Mouse (Mus musculus): ENCODE data around the gene Lemd1.
"Not testable (repeated sequence)": the region's sequence is repeated elsewhere in the genome, so short reads cannot be mapped to it uniquely, and the experiment has no call there.

Gene Lemd1

DNA sequence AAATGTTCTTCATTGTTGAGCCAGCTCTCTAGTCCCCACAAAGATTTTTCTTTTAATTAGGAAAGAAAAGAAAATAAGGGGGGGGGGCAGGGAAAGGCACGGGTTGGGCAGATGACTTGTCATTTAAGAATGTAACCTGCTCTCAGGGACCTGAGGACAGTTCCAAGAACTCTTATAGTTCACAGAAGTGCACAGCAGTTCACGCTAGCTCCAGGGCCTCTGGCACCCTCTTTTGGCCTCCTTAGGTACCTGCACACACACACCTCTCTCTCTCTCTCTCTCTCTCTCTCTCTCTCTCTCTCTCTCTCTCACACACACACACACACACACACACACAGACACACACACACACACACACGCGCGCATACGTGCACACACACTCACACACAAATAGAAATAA, 63.2 kb downstream of the Lemd1 start:
- no peak for DNase-seq (ENCODE audit: low spot score)

DNA sequence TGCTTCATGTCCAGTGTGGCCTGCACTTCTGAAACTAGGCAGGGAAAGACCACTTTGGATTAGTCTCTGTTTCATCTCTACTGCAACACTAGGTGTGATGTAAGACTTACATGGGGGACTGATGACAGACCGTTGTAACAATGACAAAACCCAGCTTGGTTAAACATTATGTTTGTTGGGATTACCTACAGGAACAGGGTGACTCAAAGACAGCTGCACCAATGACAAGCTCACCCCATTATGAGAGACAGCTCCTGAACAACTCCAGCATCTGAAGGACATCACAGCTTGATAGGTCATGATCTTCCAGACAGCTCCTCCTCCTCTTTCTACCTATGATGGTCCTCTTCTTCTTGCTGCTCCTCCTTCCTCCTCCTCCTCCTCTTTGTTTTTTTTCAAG, 69.1 kb downstream of the Lemd1 start:
- DNase-seq (ENCODE audit: low spot score): no peak

DNA sequence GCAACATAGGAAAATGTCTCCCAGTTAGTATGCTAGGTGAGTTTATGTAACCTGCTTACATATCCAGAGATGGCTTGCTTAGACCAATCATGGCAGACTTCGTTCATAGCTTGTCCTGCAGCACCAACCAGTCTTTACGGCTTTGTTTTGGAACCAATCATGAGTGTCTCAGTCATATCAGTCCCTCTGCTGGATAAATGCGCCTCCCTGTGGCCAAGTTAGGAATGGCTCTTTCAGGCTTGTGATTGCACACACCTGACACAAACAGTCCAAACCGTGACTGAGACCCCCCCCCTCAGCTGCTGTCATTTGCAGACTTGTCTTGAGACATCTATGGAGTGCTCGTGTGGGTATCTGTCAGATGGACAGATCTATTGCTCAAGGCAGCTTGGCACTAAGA, 69.8 kb downstream of the Lemd1 start:
- no peak for DNase-seq (ENCODE audit: low spot score)

DNA sequence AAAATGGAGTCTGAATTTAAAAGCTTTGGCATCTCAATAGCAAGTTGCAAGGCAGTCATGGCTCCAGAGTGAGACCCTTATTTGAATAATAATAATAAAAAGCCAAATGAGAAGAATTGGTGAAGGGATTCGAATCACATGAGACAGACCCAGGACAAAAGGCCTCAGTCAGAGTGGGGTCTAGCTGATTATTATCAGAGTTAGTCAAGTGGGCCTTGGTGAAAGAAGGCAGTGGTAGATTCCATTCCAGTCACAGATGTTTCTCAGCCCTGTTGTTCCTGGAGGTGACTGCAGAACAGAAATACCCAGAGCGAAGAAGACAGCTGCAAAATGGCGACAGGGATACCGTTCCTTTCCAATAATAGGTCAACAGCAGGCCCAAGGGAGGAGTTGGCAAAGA, 72.4 kb downstream of the Lemd1 start:
- DNase-seq (ENCODE audit: low spot score): no peak

DNA sequence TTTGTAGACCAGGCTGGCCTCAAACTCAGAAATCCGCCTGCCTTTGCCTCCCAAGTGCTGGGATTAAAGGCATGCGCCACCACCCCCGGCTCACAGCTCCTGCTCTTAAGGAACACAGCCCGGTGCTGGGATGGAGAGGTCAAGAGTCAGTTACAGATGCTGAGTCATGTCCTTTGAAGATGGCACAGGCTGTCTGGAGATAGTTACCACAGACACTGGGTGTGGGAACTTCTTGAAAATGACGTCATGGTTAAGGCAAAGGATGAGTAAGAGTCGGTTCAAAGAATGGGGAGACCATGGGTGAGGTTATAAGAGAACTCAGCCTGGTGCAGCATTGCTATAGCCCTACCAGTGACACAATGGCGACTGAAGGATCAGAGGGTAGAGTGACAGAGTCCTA, 73.3 kb downstream of the Lemd1 start:
- DNase-seq (ENCODE audit: low spot score): no peak

DNA sequence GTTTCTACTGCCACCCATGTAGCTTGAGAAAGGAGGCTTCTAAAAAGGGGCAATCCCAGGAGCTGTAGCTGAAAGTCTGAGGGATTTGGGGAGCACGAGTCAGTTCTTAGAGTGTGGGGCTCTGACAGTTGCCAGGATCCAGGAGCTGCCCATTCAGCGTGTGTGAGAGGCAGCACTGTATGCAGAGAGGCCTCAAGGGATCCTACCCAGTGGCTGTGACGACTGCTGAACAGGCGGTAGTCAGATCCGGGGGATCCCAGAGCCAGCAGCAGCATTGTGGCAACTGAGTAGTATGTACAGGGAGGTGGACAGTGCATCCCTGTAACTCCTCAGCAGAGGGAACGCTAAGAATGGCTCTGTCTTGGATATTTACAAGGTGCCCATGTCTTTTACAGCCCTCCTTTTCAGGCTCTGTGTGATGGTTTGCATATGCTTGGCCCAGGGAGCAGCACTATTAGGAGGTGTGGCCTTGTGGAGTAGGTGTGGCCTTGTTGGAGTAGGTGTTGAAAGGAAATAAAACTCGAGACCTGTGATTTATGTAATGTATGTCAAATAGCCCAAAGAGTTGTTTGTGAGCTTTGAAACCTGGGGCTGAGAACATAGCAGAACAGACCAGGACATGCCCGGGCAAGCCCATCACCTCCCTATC, 74.1 kb downstream of the Lemd1 start:
- DNase-seq (ENCODE audit: low spot score): no peak

DNA sequence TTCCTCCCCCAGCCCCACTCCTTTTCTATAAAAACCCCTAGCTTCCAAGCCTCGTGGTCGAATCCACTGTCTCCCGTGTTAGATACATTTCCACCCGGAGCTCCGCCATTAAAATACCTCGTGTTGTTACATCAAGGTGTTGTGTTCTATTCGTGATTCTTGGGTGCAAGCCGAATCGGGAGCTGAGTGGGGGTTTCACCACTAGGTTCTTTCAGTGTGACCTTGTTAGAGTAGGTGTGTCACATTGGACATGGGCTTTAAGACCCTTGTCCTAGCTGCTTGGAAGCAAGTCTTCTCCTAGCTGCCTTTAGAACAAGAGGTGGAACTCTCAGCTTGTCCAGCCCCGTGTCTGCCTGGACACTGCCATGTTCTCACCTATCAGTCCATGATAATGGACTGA, 74.7 kb downstream of the Lemd1 start:
- DNase-seq (ENCODE audit: low spot score): no peak

DNA sequence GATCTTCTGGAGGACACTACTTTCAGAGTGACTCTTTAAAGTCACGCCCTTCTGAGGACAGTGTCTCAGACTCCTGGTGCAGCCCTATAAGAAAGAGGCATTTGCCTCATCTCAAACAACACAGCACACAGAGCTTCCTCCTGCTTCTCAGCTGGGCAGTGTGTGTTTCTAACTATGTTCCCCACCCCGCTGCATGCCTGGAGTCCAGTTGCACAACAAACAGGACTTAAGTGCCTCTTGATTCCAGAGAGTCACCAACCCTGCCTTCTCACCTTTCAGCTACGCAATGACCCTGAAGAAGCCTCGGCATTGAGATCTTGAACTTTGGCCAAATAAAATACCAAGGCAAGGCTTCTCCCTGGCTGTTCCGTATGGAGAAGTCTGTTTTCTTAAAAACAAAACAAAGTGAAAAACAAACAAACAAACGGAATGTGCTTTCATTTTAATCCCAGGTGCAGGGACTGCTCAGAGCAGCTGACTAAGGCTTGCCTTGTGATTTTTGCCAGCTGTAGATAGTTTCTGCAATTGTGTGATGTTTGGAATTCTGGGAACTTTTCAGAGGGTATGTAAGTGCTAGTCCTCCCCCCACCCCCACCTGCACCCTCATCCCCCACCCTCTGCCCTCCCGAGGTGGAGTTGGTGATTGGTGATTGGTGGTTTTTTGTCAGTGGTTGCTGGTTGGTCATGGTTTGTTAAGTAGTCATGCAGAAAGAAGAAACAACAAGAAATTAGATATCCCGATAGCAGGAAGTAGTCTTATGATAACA, 75.7 kb downstream of the Lemd1 start:
- no peak for DNase-seq (ENCODE audit: low spot score)

DNA sequence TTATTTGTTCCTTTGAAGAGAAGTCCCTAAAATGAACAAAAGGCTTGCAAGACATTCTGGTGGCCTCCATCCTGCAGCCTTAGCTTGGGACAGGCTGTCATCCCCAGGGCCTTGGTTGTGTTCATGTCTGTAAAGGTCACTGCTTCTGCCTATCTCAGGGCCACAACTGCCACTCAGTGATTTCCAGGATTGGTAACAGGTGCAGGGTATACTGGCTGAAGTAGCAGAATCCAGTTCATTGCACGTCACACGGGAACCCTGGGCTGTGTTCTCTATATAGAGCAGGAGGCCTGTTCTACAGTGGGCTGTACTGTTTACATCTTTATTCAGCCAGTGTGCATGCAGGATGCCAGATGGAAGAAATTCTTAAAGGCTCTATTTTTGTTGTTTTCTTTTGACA, 76.7 kb downstream of the Lemd1 start:
- no peak for DNase-seq (ENCODE audit: low spot score)

DNA sequence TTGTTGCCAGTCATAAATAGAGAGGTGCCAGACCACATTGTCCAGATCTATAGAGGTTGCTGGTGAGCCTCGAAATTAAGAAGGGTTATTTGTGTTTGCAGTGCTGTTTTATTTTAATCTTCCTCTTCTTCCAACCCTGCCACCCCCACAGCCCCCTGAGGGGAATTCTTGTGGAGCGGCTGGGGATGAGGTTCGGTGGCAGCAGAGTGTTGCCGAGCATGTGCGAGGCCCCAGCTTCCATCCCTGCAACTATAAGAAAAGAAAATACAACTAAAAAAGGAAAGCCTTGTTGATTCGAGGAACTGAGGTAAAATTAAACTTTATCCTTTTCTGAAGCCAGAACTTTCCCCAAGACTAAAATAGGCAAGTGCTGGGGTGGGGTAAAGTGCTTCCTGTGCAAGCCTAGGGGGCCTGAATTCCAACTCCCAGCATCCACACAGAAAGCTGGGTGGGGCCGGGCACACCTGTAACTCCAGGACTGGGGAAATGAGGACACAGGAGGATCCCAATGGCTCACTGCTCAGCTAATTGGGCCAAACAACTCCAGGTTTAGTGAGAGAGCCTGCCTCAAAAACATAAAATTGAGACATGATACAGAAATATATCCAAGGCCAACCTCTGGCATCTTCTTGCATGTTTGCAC, 77.3 kb downstream of the Lemd1 start:
- no peak for DNase-seq (ENCODE audit: low spot score)

DNA sequence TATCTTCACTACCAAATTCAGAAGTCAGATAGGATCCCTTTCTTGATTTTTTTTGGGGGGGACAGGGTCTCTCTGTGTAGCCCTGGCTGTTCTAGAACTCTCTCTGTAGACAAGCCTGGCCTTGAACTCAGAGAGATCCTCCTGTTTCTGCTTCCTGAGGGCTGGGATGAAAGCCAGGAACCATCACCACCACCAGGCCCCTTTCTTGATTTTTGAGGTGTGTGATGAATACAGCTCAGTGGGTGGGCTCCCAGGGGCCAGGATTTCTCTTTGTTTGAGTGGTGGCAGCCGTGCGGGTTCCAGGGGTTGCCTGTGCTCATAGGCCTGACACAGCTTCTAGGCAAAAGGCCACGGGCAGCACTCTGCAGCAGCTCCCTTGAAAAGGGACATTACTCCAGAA, 80.0 kb downstream of the Lemd1 start:
- no peak for DNase-seq (ENCODE audit: low spot score)

DNA sequence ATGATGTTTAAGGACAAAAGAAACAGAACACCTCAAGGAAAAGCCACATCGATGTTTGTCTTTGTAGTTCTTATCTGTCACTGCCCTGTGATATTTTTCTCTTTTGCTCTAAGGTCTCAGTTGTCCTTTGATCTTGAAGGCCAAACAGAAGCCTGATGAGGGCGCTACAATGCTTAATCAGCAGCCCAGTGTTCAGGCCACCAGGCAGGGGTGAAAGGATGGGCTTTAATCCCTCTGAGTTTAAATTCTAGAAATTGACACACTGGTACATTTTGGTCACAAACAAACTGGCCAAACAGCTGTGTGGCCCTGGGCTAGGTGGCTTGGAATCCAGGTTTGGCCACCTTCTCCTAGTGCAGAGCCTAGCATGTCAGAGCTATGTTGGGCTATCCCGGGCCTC, 85.5 kb downstream of the Lemd1 start:
- no peak for DNase-seq (ENCODE audit: low spot score)

DNA sequence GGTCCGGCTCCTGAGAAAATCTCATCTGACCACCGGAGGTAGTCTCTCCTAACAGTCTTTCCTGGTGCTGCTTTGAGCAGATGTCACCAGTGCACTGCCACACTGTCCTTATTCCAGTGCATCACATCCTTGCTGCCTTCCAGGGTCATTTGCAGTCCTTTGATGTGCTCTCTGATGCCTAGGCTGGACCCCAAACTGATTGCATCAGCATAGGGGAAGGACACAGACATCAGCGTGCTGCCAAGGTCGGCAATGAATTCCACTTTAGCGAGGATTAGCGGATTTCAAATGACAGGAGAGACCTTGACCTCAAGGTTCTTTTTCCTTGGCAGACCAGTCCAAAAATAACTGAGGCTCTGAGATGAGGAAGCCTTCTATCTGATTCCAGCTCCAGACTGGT, 85.9 kb downstream of the Lemd1 start:
- DNase-seq (ENCODE audit: low spot score): no peak

DNA sequence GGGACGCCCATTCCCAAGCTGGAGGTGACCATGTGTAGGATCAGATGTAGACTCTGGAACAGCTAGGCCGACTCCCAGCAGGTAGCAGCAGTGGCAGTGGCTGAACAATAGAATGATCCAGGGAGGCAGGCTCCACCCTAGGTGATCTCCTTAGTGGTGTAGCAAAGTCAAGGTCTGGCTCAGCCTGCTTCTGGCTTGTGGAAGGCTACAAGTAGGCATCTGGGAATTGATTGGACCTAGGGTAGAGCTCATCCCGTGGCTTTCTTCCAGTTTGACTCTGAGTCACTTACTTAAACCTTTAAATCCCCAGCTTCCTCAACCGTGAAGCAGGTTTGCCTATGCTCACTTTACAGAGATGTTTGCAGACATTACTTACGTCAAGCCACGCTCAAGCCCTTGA, 89.4 kb downstream of the Lemd1 start:
- DNase-seq (ENCODE audit: low spot score): not testable (repeated sequence)

DNA sequence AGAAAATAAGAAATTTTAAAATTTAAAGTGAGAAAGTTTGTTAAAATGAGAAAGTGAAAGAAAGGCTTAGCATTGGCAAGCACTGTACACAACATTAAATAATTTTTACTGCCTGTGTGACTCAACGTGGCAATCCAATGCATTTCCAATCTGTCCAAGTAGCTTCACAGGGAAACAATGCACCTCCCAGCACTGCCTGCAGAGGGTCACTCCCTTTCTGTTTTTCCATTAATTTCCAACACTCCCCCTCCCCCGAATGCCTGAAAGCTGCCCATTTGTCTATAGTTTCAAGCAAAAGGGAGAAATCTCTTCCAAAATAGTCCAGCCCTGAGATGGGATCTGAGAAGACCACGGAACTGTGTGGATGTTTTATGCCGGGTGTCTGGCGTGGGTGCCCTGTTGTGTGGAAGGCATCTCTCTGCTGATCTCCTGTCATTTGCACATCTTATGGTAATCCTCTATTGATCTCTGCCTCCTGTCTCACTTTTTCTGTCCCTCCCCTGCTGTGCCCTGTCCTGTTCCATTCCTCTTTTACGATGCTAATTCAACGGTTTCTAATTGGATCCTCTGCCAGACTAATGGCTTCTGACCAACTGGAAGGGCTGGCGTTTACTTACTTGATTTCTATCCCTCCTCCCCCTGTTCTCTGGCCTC, 90.4 kb downstream of the Lemd1 start:
- no peak for DNase-seq (ENCODE audit: low spot score)

DNA sequence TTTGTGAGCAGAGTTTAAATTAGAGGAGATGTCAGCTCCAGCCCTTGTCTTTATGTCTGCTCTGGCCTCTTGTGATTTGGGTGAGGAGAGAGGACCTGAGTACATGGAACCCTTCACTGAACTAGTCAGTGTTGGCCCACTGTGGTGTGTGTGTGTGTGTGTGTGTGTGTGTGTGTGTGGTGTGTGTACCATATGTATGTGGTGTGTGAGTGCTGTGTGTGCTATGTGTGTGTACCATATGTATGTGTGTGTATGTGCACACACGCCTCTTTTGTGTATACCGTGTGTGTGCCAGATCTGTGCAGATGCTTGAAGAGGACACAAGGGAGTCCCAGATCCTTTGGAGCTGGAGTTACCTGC, 90.9 kb downstream of the Lemd1 start:
- DNase-seq (ENCODE audit: low spot score): no peak

DNA sequence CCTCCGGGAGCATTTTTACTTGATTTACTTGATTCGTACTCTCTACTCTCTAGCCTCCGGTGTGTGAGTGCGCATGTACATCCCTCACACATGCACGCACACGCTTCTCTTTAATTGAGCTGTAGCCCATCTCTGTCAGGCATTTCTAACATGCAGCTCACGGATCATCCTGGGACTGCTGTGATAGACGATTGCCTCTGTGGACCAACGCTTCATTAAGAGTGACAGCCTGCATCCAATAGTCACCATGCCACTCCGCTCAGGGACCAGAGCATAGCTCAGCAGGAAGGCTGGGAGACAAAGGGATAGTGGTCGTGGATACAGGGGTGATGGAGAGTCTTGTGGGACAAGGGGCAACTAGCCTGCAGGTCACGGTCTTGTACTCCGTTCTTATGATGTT, 91.8 kb downstream of the Lemd1 start:
- no peak for DNase-seq (ENCODE audit: low spot score)

DNA sequence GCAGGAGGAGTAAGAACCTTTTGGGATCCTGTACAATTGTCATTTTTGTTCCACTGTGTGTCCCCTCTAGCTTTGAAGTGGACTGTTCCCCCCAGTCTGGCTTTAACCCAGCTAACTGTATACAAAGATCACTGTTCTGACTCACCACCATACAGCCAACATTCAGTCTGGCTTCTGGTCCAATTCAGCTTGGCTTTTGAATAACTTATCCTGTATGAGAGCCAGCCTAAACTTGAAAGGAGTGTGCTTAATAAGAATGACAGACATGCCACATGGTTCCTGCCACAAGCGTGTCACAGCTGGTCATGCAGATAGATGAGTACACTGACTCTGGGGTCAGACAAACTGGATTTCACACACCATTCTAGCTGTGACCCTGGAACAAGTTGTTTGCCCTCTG, 95.5 kb downstream of the Lemd1 start:
- DNase-seq (ENCODE audit: low spot score): no peak

DNA sequence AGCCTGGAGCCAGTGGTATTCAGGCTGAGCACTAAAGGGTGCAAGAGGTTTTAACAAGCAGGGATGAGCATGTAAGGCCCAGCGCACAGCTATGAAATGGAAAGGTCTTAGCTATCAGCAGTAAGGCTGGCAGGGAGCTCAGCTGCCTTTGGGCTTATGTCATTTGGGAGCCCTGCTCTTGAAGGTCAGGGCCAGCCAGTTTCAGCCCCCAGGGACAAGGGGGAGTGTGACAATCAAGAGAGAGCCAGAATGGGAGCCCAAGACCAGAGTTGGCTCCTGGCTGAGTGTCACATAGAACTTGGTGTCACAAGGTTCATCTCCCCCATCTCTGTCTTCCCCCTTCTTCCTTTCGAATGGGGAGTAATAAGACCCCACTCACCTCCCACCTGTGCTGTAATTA, 96.2 kb downstream of the Lemd1 start:
- no peak for DNase-seq (ENCODE audit: low spot score)

DNA sequence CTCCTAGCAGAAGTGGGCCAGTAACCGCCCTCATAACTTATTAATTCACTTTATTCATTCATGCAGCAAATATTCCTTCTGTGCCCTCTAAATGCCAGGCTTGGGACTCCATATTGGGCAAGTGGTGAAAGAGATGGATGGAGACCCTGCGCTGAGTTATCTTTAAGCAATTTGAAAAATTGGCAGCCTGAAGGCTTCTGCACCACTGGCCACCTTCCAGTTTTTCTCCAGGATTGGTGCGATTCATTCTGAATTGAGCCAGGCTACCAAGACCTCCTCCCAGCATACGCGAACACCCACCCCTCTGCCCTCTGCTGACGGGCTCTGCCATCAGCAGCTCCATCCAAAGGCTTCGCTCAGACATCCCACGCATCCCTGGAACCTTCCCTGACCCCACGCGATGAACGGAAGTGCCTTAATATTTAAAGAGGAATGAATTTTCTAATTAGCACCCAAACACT, 96.8 kb downstream of the Lemd1 start:
- DNase-seq (ENCODE audit: low spot score): no peak

DNA sequence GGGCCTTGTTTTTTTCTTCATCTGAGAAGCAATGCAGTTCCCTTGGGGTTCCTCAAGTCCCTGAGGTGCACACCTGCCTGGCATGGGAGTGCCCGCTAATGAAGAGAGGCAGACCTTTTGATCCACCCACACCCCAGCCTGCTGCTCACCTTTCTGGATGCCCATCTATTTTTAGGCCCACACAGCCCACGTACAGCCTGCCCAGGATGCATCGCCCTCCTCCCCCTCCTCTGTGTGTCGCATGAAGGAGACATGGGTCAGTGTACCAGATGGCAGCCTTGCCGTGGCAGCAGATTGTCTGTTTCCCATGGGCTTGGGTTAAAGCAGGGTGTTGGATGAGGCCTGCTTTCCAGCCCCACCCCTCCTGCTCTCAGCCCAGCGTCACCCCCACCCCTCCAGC, 98.7 kb downstream of the Lemd1 start:
- DNase-seq (ENCODE audit: low spot score): no peak

DNA sequence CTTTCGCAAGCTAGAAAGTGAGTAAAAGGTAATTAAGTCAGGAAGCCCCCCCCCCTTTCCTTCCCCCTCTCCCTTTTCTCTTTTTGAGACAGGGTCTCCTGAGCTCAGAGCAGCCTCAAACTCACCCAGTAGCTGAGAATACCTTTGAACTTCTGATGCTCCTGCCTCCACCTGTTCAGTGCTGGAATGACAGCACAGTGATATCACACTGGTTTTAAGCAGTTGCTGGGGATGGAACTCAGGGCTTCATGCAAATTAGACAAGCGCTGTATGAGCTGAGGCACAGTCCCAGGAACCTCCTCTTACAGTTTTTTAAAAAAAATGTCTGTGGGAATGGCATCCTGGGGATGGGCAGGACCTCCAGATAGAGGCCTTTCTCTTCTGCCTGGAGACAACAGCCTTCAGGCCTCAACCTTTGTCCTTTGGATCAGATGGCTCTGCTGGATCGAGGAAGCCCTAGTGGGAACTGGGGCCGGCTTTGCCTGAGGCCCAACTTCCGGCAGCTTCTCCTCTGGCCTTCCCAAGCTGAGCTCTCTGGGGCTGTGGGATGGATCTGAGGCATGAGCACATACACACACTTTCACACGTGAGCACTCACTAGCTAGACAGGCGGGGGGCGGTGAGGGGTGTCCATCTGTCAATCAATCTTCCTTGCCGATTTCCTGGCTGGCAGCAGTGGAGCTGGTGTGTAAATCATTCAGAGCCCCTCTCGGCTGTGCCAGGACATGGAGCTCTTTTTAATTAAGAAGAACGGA, 99.9 kb downstream of the Lemd1 start:
- no peak for DNase-seq (ENCODE audit: low spot score)
